Mouse (Mus musculus): ENCODE data around the gene Cipc.

The Cipc gene

GRCm38 (mm10) chr12:86989378-86989777, 42.5 kb downstream of the Cipc start:
- DNase-seq (ENCODE audit: low read depth in 1 of 2, low spot score in 2 of 2) = no peak

GRCm38 (mm10) chr12:86989890-86990754, 43.3 kb downstream of the Cipc start, which contains the start of gene Zdhhc22:
Zdhhc22 (minus strand) TSS chr12:86990430.
- no peak for DNase-seq (ENCODE audit: low read depth in 1 of 2, low spot score in 2 of 2)

GRCm38 (mm10) chr12:86990755-86991110, 43.9 kb downstream of the Cipc start:
- DNase-seq (ENCODE audit: low read depth in 1 of 2, low spot score in 2 of 2) = no peak

- no peak for DNase-seq (ENCODE audit: low read depth in 1 of 2, low spot score in 2 of 2)
Observed at GRCm38 (mm10) chr12:86994166-86994565, 47.3 kb downstream of the Cipc start.

GRCm38 (mm10) chr12:86994776-86995175, 47.9 kb downstream of the Cipc start:
- DNase-seq (ENCODE audit: low read depth in 1 of 2, low spot score in 2 of 2) = no peak

GRCm38 (mm10) chr12:86995931-86996330, 49.1 kb downstream of the Cipc start:
- no peak for DNase-seq (ENCODE audit: low read depth in 1 of 2, low spot score in 2 of 2)

- DNase-seq (ENCODE audit: low read depth in 1 of 2, low spot score in 2 of 2) = no peak
Observed at GRCm38 (mm10) chr12:86998699-86999098, 51.9 kb downstream of the Cipc start.

GRCm38 (mm10) chr12:86999283-86999820, 52.5 kb downstream of the Cipc start:
- DNase-seq (ENCODE audit: low read depth in 1 of 2, low spot score in 2 of 2) = no peak

- no peak for DNase-seq (ENCODE audit: low read depth in 1 of 2, low spot score in 2 of 2)
Observed at GRCm38 (mm10) chr12:87000151-87000839, 53.5 kb downstream of the Cipc start.

- DNase-seq (ENCODE audit: low read depth in 1 of 2, low spot score in 2 of 2) = no peak
Observed at GRCm38 (mm10) chr12:87000840-87001176, 54.0 kb downstream of the Cipc start.

GRCm38 (mm10) chr12:87002209-87002608, 55.4 kb downstream of the Cipc start:
- DNase-seq (ENCODE audit: low read depth in 1 of 2, low spot score in 2 of 2) = no peak

GRCm38 (mm10) chr12:87002815-87003214, 56.0 kb downstream of the Cipc start:
- no peak for DNase-seq (ENCODE audit: low read depth in 1 of 2, low spot score in 2 of 2)

GRCm38 (mm10) chr12:87003606-87004005, 56.8 kb downstream of the Cipc start:
- no peak for DNase-seq (ENCODE audit: low read depth in 1 of 2, low spot score in 2 of 2)

GRCm38 (mm10) chr12:87004596-87004995, 57.8 kb downstream of the Cipc start:
- no peak for DNase-seq (ENCODE audit: low read depth in 1 of 2, low spot score in 2 of 2)
